Mouse (Mus musculus) cerebellum, adult 9-11 months (tissue): Measurements from ENCODE around the gene Gm13030.
"Not testable (repeated sequence)": the region's sequence is repeated elsewhere in the genome, so short reads cannot be mapped to it uniquely, and the experiment has no call there.

Experiments used
- DNase-seq: peaks from one replicate; pipeline ENCODE4 v3.0.0; 2022

Gene Gm13030

DNA sequence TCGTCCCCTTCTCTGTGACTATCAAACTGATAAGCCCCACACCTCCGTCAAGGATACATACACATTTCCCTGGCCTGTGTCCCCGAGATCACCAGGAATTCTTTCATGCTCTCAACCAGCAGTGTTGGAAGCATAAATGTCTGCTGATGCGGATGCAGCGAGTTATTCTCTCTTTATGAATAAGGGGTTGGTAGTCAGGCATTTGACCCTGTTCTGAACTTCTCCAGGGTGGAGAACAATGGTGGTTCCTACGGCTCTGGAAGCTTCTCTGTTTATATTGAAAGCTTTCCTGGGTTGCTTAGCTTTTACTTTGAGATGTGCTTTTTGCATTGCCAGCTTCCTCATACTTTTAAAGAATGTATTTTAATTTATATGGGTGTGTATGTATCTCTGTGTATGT lies at the start of gene Gm13030:
Gene Gm13030 (minus strand): TSS at position 101 of the 400 bp plus-strand sequence.
- no peak for DNase-seq

DNA sequence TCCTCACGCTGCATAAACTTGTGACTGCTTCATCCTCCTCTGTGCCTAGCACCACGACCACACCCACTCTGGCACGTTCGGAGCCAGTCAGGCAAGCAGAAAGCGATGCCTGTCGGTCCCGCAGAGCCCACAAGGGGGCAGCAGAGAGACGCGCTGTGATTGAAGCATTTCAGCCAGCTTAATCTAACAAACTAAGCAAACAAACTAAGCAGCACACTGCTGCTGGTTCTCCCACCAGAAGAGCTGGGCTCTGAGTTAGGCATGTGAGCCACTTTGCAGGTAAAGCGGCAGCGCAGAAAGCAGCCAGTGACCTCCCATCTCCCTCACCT lies 48.3 kb upstream of the Gm13030 start:
- peak; percentile 81 for DNase-seq

DNA sequence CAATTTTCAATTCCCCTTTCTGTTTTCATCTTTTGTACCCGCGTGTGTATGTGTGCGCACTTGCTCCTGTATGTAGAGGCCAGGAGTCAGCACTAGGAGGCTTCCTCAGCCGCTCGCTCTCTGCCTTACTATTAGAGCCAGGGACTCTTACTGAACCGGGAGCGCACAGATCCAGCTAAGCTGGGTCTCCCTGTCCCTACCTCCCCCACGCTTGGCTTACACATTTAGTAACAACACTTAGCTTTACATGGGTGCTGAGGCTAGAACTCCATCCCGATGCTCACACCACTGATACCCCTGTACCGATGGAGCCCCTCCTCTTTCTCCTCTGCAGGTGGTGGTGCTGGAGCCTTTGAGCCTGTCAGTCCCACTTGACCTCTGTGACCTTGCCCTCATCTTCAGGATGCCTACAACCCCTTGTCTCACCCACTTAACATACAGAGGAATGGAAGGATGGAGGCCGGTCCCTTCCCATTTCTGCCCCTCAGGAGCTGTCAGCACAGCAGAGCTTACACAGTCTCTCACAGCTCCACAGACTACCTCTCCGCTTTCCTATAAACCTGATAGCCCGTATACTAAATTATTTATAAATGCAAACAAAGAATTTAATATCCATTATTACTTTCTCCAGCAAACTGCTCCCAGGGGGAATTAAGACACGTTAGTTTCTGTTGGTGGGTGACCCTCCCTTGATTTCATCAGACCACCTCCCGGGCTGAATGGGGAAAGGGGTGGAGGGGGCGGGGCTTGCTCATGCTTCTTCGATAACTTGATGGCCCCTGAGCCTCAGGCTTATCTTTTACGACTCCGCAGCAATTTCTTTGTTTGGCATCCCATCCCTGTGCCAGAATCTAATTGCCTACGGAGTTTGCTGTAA lies 47.7 kb upstream of the Gm13030 start:
- no peak for DNase-seq

DNA sequence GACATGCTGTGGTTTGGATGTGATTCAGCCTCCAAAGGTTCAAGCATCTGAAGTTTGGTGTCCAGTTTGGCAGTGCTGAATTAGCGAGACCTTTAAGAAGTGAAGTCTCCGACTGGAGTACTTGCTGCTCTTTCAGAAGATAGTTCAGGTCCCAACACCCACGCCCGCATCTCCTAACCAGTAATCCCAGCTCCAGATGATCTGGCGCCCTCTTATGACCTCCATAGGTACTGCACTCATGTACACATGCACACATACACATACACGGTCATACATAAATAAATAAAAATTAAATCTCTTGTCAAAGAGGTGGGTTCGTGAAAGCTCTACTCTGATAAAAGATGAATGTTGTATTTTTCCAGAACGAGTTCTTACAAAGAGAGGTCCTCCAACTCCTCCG lies 43.5 kb upstream of the Gm13030 start:
- no peak for DNase-seq

GRCm38 (mm10) chr4:138913797-138914196 lies 40.0 kb upstream of the Gm13030 start, which contains the start of gene Otud3:
Gene Otud3 (minus strand): TSS chr4:138913945.
- peak; percentile 97 for DNase-seq

GRCm38 (mm10) chr4:138913141-138913787 lies 39.5 kb upstream of the Gm13030 start:
- no peak for DNase-seq

- no peak for DNase-seq
These were observed 32.0 kb upstream of the Gm13030 start for GRCm38 (mm10) chr4:138905624-138906337.

DNA sequence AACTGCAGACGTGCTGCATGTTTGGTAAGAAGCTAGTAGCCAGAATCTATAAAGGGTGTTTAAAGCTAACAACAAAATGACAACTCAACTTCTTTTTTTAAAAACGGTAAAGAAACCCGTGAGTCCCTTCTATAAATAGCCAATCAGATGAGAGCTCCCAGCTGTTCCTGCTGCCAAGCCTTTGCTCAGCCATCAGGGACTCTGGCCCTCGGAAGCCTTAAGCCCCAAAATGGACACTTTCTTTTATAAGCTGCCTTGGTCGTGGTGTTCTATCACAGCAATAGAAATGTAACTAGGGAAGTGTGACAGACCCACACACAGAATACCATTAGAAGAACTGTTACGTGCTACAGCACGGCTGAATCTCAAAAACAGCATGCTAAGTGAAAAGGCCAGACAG lies 25.6 kb upstream of the Gm13030 start:
- DNase-seq = no peak

- not testable (repeated sequence) for DNase-seq
These were observed 20.0 kb upstream of the Gm13030 start for GRCm38 (mm10) chr4:138893789-138894188.

GRCm38 (mm10) chr4:138892655-138893054 lies 18.9 kb upstream of the Gm13030 start:
- DNase-seq = no peak

GRCm38 (mm10) chr4:138889635-138890034 lies 15.9 kb upstream of the Gm13030 start:
- DNase-seq = no peak

DNA sequence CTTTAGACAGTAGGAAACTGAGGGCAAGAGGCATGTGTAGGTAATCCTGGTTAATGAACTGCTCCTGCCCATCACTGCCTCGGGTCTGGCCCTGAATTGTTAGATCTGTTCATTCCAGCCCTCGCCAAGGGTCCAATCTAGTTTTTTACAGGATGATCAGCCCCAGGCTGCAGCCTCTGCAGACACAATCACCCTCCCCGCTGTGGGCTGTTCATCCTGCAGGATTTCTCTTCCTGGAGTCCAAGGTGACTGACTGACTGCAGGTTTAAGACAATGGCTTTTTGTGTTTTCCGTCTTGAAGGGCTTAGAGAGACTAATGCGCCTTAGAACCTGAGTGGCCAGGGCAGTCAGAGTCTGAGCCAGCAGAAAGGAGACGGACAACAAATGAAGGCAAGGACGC lies 15.4 kb upstream of the Gm13030 start:
- DNase-seq = no peak

GRCm38 (mm10) chr4:138884261-138884660 lies 10.5 kb upstream of the Gm13030 start:
- DNase-seq = peak; percentile 62

DNA sequence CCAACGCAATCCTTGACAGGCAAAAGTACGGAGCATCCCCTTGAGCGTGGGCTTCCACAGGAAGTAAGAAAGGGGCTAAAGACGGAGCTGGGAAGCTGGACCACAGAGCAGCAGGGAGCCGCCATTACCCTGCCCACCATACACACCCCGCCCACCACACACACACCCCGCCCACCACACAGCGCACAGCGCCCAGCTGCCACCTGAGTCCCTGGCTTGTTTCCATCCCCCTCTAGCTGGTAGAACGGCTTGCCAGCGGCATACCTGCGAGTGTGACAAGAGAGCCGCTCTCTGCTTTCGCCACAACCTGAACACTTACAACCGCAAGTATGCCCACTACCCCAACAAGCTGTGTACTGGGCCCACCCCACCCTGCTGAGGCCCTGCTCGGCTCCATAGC lies 8.4 kb upstream of the Gm13030 start:
- DNase-seq = no peak

DNA sequence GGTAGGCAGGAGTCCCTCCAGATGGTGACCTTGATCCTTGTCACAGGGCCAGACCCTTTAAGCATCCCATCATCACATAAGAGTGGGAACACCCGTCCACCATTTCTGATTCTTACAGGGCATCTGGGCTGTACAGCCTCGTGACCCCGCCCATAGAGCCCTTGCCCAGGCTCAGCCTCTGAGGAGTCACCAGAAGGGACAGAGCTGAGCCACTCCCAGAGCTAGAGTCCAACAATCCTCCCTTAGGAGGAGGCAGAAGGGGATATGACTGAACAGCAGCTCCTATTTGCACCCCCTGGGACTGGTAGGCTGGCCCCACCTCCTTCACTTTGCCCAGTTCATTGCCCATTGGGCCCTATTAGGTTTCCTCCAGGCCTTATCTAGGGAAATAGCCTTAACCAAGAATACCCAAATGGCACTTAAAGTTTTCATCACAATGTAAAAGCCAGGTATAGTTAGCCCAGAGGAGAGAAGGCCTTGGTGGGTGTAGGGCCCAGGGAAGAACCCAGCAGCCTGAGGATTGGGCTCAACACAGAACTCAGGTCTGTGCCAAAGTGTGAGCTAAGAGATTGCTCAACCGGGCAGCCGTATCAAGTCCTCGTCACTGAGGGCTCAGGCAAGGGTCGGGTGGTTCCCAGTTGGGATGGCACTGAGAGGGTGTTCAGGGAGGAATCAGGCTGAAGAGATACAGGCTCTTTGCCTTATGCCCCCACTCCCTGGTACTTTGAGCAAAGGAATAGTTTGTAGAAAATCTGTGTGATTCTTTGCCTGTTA lies 7.2 kb upstream of the Gm13030 start:
- no peak for DNase-seq

GRCm38 (mm10) chr4:138879808-138880207 lies 6.0 kb upstream of the Gm13030 start:
- DNase-seq = no peak

DNA sequence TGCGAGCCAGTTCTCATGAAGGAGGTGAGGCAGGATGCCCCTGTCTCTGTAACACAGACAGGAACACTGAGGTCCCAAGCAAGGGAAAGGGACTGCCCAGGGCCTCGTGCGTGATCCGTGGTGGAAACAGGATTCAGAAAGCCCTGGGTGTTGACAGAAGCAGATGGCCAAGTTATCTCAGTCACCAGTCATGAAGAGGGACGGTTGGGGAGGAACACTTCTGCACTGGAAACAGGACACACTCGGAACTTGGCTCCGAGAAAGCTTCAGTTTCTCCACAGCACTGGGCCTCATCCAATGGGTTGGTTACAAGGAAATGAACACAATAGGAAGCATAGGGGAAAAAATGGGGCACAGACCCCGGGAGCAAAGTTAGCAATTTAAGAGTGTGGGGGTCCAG lies 5.0 kb upstream of the Gm13030 start:
- DNase-seq = no peak

DNA sequence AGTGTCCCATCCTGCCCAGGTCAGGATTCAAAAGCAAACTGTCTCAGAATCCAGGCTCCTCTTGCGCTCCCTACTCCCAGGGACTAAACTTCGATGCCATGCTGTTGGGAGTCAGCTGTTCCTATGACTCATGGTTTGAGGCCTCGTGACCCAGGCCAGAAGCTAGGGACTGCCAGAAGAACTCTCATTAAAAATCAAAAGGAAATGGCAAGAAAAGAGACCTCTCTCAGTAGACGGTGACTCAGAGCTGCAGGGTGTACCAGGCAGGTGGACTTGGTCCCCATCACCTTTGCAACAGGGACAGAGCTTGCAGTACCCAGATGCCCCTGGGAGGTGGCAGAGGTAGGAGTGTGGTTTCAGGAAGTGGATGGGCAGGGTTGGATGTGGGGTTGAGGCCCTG lies 4.0 kb upstream of the Gm13030 start, which contains the start of gene Pla2g2e:
Gene Pla2g2e (plus strand): TSS at position 212 of the 400 bp plus-strand sequence.
- DNase-seq = no peak

- no peak for DNase-seq
These were observed 2.2 kb upstream of the Gm13030 start for GRCm38 (mm10) chr4:138875986-138876385.

DNA sequence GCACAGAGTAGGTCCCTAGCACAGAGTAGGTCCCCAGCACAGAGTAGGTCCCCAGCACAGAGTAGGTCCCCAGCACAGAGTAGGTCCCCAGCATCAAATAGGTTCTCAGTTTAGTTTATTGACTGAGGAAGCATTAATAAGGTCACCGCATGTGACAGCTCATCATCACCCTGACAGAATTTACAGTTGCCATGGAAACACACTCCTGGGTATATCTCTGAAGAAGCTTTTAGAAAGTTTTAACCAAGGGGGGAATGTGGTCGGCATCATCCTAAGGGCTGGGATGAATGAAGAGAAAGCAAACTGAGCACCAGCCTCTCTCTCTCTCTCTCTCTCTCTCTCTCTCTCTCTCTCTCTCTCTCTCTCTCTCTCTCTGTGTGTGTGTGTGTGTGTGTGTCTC lies 1.5 kb upstream of the Gm13030 start:
- DNase-seq = not testable (repeated sequence)

DNA sequence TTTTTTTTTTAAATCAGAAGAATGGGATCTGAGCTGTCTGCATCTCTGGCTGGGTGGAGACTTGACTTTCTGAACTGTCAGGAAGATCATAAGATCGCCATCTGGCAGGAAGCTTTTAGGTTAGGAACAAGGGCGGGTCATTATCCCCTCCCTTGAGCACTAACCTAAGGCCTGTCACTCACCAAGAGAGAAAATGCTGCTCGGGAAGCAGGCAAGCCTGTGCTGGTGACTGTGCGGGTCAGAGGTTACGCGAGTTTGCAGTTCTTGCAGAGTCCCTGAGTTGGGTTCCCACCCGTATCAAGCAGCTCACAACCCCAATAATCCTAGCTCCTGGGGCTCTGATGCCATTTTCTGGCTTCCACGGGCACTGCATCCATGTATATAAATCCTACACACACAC lies 5.1 kb downstream of the Gm13030 start:
- no peak for DNase-seq

DNA sequence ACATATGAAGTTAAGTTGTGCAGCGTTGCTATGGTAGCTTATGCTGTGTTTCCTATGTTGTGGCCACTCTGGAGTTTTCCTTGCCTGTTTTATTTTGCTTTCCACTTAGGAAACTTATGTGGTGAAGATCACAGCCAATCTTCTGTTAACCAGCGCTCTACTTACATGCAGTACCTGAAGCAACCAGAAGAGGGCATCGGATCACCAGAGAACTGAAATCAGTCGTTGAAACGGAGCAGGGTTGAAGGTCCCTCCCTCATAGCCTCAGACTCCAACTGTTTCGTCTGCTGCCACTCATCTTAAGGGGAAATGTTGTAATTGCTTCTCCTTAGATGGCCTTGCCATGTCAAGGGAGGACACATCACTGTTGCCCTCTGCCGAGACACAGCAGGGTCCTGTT lies 7.4 kb downstream of the Gm13030 start:
- DNase-seq = peak; percentile 47

- DNase-seq = no peak
These were observed 7.8 kb downstream of the Gm13030 start for GRCm38 (mm10) chr4:138865991-138866390.
